Mouse (Mus musculus) MEL (cell line): ENCODE data around the gene Fgfr2.

Experiments
- CTCF ChIP-seq, 3 experiments: IDR thresholded peaks in 2 of 3; conservative IDR thresholded peaks in 1 of 3; 2 replicates each; pipeline ENCODE4 v1.5.1; 2011 to 2012; ENCODE audit warnings: low read length in 3 of 3, low read depth in 2 of 3, mild to moderate bottlenecking in 2 of 3, improper control_type of control experiment in 1 of 3, inconsistent platforms in 1 of 3, mixed read lengths in 1 of 3, moderate library complexity in 1 of 3; ENCODE audit not compliant: control insufficient read depth in 1 of 3, insufficient read depth in 1 of 3, poor library complexity in 1 of 3, severe bottlenecking in 1 of 3
- ELF1 ChIP-seq: IDR thresholded peaks from 2 replicates; pipeline ENCODE4 v1.6.1; 2014; ENCODE audit warnings: low read depth, mild to moderate bottlenecking, inconsistent platforms, low read length, improper control_type of control experiment, moderate library complexity
- GATA1 ChIP-seq: IDR thresholded peaks from 2 replicates; pipeline ENCODE4 v1.6.1; 2011; ENCODE audit warnings: low read depth, low read length, improper control_type of control experiment
- MAFK ChIP-seq: IDR thresholded peaks from 2 replicates; pipeline ENCODE4 v1.6.1; 2011; ENCODE audit warnings: low read depth, mild to moderate bottlenecking, low read length, improper control_type of control experiment, borderline replicate concordance
- MAX ChIP-seq: IDR thresholded peaks from 2 replicates; pipeline ENCODE4 v1.6.1; 2011; ENCODE audit warnings: low read length, improper control_type of control experiment
- MEF2A ChIP-seq: IDR thresholded peaks from 2 replicates; pipeline ENCODE4 v1.6.1; 2014; ENCODE audit warnings: low read depth, mild to moderate bottlenecking, inconsistent platforms, low read length, improper control_type of control experiment; ENCODE audit not compliant: poor library complexity, insufficient replicate concordance, severe bottlenecking; ENCODE audit errors: extremely low read depth
- POLR2A ChIP-seq, 2 experiments: IDR thresholded peaks; 2 replicates each; pipeline ENCODE4 v1.6.1; 2011 to 2012; ENCODE audit warnings: low read length in 2 of 2, mild to moderate bottlenecking in 2 of 2, control low read depth in 1 of 2, improper control_type of control experiment in 1 of 2, low read depth in 1 of 2, moderate library complexity in 1 of 2; ENCODE audit not compliant: control insufficient read depth in 1 of 2, insufficient read depth in 1 of 2, poor library complexity in 1 of 2
- RCOR1 ChIP-seq: IDR thresholded peaks from 2 replicates; pipeline ENCODE4 v1.6.1; 2012; ENCODE audit warnings: low read depth, mild to moderate bottlenecking, inconsistent platforms, low read length, improper control_type of control experiment
- SMC3 ChIP-seq: IDR thresholded peaks from 2 replicates; pipeline ENCODE4 v1.6.1; 2011; ENCODE audit warnings: low read depth, low read length, improper control_type of control experiment
- ZNF384 ChIP-seq: IDR thresholded peaks from 2 replicates; pipeline ENCODE4 v1.6.1; 2012; ENCODE audit warnings: low read depth, mild to moderate bottlenecking, inconsistent platforms, low read length, improper control_type of control experiment

GRCm38 (mm10) chr7:131409321-131409987 is 1713.7 kb downstream of the Fgfr2 start:
- TF ChIP-seq GATA1 (no peak), ZNF384 (no peak), CTCF (IDR thresholded peaks at IDR 0.05 in 2 of 3, conservative IDR thresholded peaks at IDR 0.05 in 1 of 3; ENCODE audit: control insufficient read depth in 1 of 3, insufficient read depth in 1 of 3, low read depth in 2 of 3, low read length in 3 of 3, poor library complexity in 1 of 3, severe bottlenecking in 1 of 3) (no peak), RCOR1 (no peak), ELF1 (no peak), POLR2A (IDR thresholded peaks at IDR 0.05; ENCODE audit: control insufficient read depth in 1 of 2, insufficient read depth in 1 of 2, low read depth in 1 of 2, low read length in 2 of 2, poor library complexity in 1 of 2) (no peak), MAX (no peak), MEF2A (no peak), SMC3 (no peak), MAFK (no peak)
